Mouse (Mus musculus) large intestine, adult 2 months (tissue): ENCODE results near the gene Tmem267. TPM values are rescaled to one million over a fixed set of nuclear protein-coding genes. Genes with fewer than 3 reads are reported as not detected.

Source experiments
- polyA plus RNA-seq: library from polyadenylated mRNA; depleted of rRNA; stranded (reverse); fragments of >200 nt; gene quantifications from 2 replicates; pipeline ENCODE4 v1.2.3, GENCODE M21; 2012; rRNA removed

The Tmem267 gene
- polyA plus RNA-seq, 1 experiment, result 6.8 TPM

Other genes with a start within 250 kb of the Tmem267 start
- 14.7 and 19.5 TPM in 2 replicates for gene Paip1, start 59.4 kb upstream of the Tmem267 start, polyA plus RNA-seq
- 11.7 and 30.2 TPM in 2 replicates for gene 4833420G17Rik, start 25.3 kb upstream of the Tmem267 start, polyA plus RNA-seq
- gene 3110070M22Rik, start 344 bp downstream of the Tmem267 start, polyA plus RNA-seq, result 0.61 and 2.0 TPM in 2 replicates
- gene Ccl28, start 135.8 kb downstream of the Tmem267 start, polyA plus RNA-seq, result 12.2 and 12.4 TPM in 2 replicates
- gene Hmgcs1, start 202.3 kb downstream of the Tmem267 start, polyA plus RNA-seq, result 42.4 and 52.9 TPM in 2 replicates